Mouse (Mus musculus) liver, embryonic 13.5 days (tissue): Measurements from ENCODE around the gene Chrd. TPM values are rescaled to one million over a fixed set of nuclear protein-coding genes. Genes with fewer than 3 reads are reported as not detected.

ENCODE experiments used
- ATAC-seq: fragments of 200-750 bp; cut with Nextera tagmentation; 2 replicates; pipeline ENCODE4 v1.8.0; 2017; ENCODE audit warnings: low read depth, mild to moderate bottlenecking, moderate number of reproducible peaks, moderate library complexity
- DNase-seq: peaks from one replicate; pipeline ENCODE4 v3.0.0; 2022
- H3K27ac ChIP-seq: fragments of 300-500 bp; sonication (generic); 2 replicates; pipeline ENCODE4 v1.5.1; 2015; ENCODE audit warnings: moderate library complexity, mild to moderate bottlenecking, inconsistent platforms
- H3K27me3 ChIP-seq: fragments of 300-500 bp; sonication (generic); 2 replicates; pipeline ENCODE4 v1.6.1; 2015; ENCODE audit warnings: mild to moderate bottlenecking, inconsistent platforms
- H3K36me3 ChIP-seq: fragments of 300-500 bp; sonication (generic); 2 replicates; pipeline ENCODE4 v1.6.1; 2015; ENCODE audit warnings: mild to moderate bottlenecking, inconsistent platforms
- H3K4me1 ChIP-seq: fragments of 300-500 bp; sonication (generic); replicated peaks from 2 replicates; pipeline ENCODE4 v1.6.1; 2015; ENCODE audit warnings: inconsistent platforms
- H3K4me2 ChIP-seq: fragments of 300-500 bp; sonication (generic); 2 replicates; pipeline ENCODE4 v1.6.1; 2015; ENCODE audit warnings: inconsistent platforms, mild to moderate bottlenecking, moderate library complexity
- H3K4me3 ChIP-seq: fragments of 300-500 bp; sonication (generic); replicated peaks from 2 replicates; pipeline ENCODE4 v1.5.1; 2015; ENCODE audit warnings: mild to moderate bottlenecking, inconsistent platforms
- H3K9ac ChIP-seq: fragments of 300-500 bp; sonication (generic); 2 replicates; pipeline ENCODE4 v1.6.1; 2015; ENCODE audit warnings: mild to moderate bottlenecking, inconsistent platforms
- H3K9me3 ChIP-seq: fragments of 300-500 bp; sonication (generic); replicated peaks from 2 replicates; pipeline ENCODE4 v1.6.1; 2016; ENCODE audit warnings: inconsistent platforms
- WGBS: fragments of 180-500 bp; shearing (Covaris S2); methylation state at CpG from one replicate; pipeline ENCODE4 v1.1.7; 2015; ENCODE audit not compliant: insufficient replicate concordance; 5-methylcytosine and 5-hydroxymethylcytosine counted together
- polyA plus RNA-seq: library from polyadenylated mRNA; unstranded; fragments of >200 nt; fragmentation: Nextera tagmentation; extraction: Ambion mirVana; gene quantifications from 2 replicates; pipeline ENCODE4 v1.2.1, GENCODE M21; 2015

Chrd gene
- polyA plus RNA-seq, 1 experiment from 2014 or later: 0.31 TPM

GRCm38 (mm10) chr16:20712190-20712589, 20.7 kb upstream of the Chrd start:
- peak overlapping the region; percentile 90 for H3K9ac ChIP-seq
- H3K4me2 ChIP-seq: peak overlapping the region; percentile 98
- H3K4me3 ChIP-seq: 0 out of 2 replicates have a peak overlapping the region, but pooled peaks have one; percentile 83
- no peaks in the 10 kb centered on the region for H3K27me3 ChIP-seq
- peaks cover 98% of the 10 kb centered on the region for H3K4me1 ChIP-seq
- ATAC-seq: no peak
- peak overlapping the region; percentile 93; the same call in 1 of the 2 replicates for H3K27ac ChIP-seq
- 81% methylated on average over 9 of the region's 9 CpGs for WGBS
- no peak for DNase-seq
- no peaks in the 10 kb centered on the region for H3K9me3 ChIP-seq
- H3K36me3 ChIP-seq: peaks cover 56% of the 10 kb centered on the region

- Histone ChIP-seq H3K9ac (peak overlapping the region; percentile 90), H3K4me3 (peak overlapping the region; percentile 83), H3K27ac (peak overlapping the region; percentile 93), H3K36me3 (peaks cover 49% of the 10 kb centered on the region), H3K4me2 (peak overlapping the region; percentile 98), H3K27me3 (no peaks in the 10 kb centered on the region), H3K4me1 (peaks cover 93% of the 10 kb centered on the region), H3K9me3 (no peaks in the 10 kb centered on the region)
- 25% methylated on average over 7 of the region's 7 CpGs for WGBS
- ATAC-seq (peak; percentile 32), DNase-seq (peak; percentile 68)
Measured at GRCm38 (mm10) chr16:20712889-20713288, 20.0 kb upstream of the Chrd start.

- 53% methylated on average over 11 of the region's 11 CpGs for WGBS
- Histone ChIP-seq H3K36me3 (peaks cover 34% of the 10 kb centered on the region), H3K27ac (peak overlapping the region; percentile 93), H3K9ac (peak overlapping the region; percentile 90), H3K27me3 (no peaks in the 10 kb centered on the region), H3K4me1 (peaks cover 87% of the 10 kb centered on the region), H3K9me3 (no peaks in the 10 kb centered on the region), H3K4me3 (peak overlapping the region; percentile 83), H3K4me2 (peak overlapping the region; percentile 98)
- ATAC-seq: no peak
- no peak for DNase-seq
Measured at GRCm38 (mm10) chr16:20714307-20715080, 18.4 kb upstream of the Chrd start.

GRCm38 (mm10) chr16:20715161-20715560, 17.8 kb upstream of the Chrd start:
- Histone ChIP-seq H3K4me1 (peaks cover 84% of the 10 kb centered on the region), H3K9ac (peak overlapping the region; percentile 90), H3K4me2 (peak overlapping the region; percentile 98), H3K9me3 (no peaks in the 10 kb centered on the region), H3K27me3 (no peaks in the 10 kb centered on the region), H3K27ac (peak overlapping the region; percentile 93), H3K4me3 (peak overlapping the region; percentile 83), H3K36me3 (peaks cover 34% of the 10 kb centered on the region)
- DNase-seq (no peak), ATAC-seq (no peak)
- 57% methylated on average over 2 of the region's 2 CpGs for WGBS

- no peaks in the 10 kb centered on the region for H3K9me3 ChIP-seq
- no peaks in the 10 kb centered on the region for H3K27me3 ChIP-seq
- DNase-seq (no peak), ATAC-seq (no peak)
- peaks cover 34% of the 10 kb centered on the region for H3K36me3 ChIP-seq
- peak overlapping the region; percentile 90 for H3K9ac ChIP-seq
- H3K4me2 ChIP-seq: peak overlapping the region; percentile 98
- peak overlapping the region; percentile 93 for H3K27ac ChIP-seq
- WGBS: 4% methylated on average over 12 of the region's 12 CpGs
- H3K4me1 ChIP-seq: peaks cover 80% of the 10 kb centered on the region
- peak overlapping the region; percentile 83 for H3K4me3 ChIP-seq
Measured at GRCm38 (mm10) chr16:20715566-20715965, 17.4 kb upstream of the Chrd start.

GRCm38 (mm10) chr16:20715976-20716840, 16.7 kb upstream of the Chrd start:
- Histone ChIP-seq H3K4me1 (peaks cover 74% of the 10 kb centered on the region), H3K9ac (peak overlapping the region; percentile 90), H3K9me3 (no peaks in the 10 kb centered on the region), H3K36me3 (peaks cover 33% of the 10 kb centered on the region), H3K27me3 (no peaks in the 10 kb centered on the region), H3K4me2 (peak overlapping the region; percentile 98), H3K4me3 (peak overlapping the region; percentile 83), H3K27ac (peak overlapping the region; percentile 93)
- WGBS: under 1% methylated on average over 59 of the region's 68 CpGs
- ATAC-seq (peak; percentile 65), DNase-seq (peak; percentile 79)

- H3K36me3 ChIP-seq: peaks cover 33% of the 10 kb centered on the region
- no peaks in the 10 kb centered on the region for H3K27me3 ChIP-seq
- peak overlapping the region; percentile 98 for H3K4me2 ChIP-seq
- peak overlapping the region; percentile 83 for H3K4me3 ChIP-seq
- peaks cover 68% of the 10 kb centered on the region for H3K4me1 ChIP-seq
- peak; percentile 8 for ATAC-seq
- WGBS: 2% methylated on average over 8 of the region's 8 CpGs
- H3K9ac ChIP-seq: peak overlapping the region; percentile 90
- no peak for DNase-seq
- H3K27ac ChIP-seq: peak overlapping the region; percentile 93
- H3K9me3 ChIP-seq: no peaks in the 10 kb centered on the region
Measured at GRCm38 (mm10) chr16:20716841-20717180, 16.1 kb upstream of the Chrd start.

GRCm38 (mm10) chr16:20717181-20717977, 15.5 kb upstream of the Chrd start, which contains the start of the genes Polr2h and Clcn2:
Gene Polr2h (plus strand): TSS chr16:20717665.
Gene Clcn2 (minus strand): TSS chr16:20717746.
- peak within 1 kb of the TSS; percentile 90 for H3K9ac ChIP-seq
- under 1% methylated on average over 62 of the region's 62 CpGs for WGBS
- ATAC-seq (peak; percentile 85), DNase-seq (peak; percentile 97)
- no peaks in the 10 kb centered on the region for H3K9me3 ChIP-seq
- peaks cover 33% of the 10 kb centered on the region for H3K36me3 ChIP-seq
- peak within 1 kb of the TSS; percentile 98 for H3K4me2 ChIP-seq
- H3K4me1 ChIP-seq: peaks cover 62% of the 10 kb centered on the region
- no peaks in the 10 kb centered on the region for H3K27me3 ChIP-seq
- H3K4me3 ChIP-seq: peak within 1 kb of the TSS; percentile 83
- H3K27ac ChIP-seq: peak within 1 kb of the TSS; percentile 93

GRCm38 (mm10) chr16:20717978-20718670, 14.8 kb upstream of the Chrd start:
- Histone ChIP-seq H3K9ac (peak overlapping the region; percentile 76), H3K4me3 (peak overlapping the region; percentile 83), H3K27me3 (no peaks in the 10 kb centered on the region), H3K4me2 (peak overlapping the region; percentile 98), H3K4me1 (peaks cover 55% of the 10 kb centered on the region), H3K27ac (peak overlapping the region; percentile 93), H3K36me3 (peaks cover 32% of the 10 kb centered on the region), H3K9me3 (no peaks in the 10 kb centered on the region)
- ATAC-seq: peak; percentile 24
- no peak for DNase-seq
- WGBS: 3% methylated on average over 18 of the region's 18 CpGs

GRCm38 (mm10) chr16:20721808-20722207, 11.1 kb upstream of the Chrd start:
- ATAC-seq (no peak), DNase-seq (no peak)
- 79% methylated on average over 10 of the region's 10 CpGs for WGBS
- H3K36me3 ChIP-seq: peaks cover 32% of the 10 kb centered on the region
- no peak overlapping the region for H3K27ac ChIP-seq
- H3K9me3 ChIP-seq: no peaks in the 10 kb centered on the region
- no peaks in the 10 kb centered on the region for H3K27me3 ChIP-seq
- peaks cover 30% of the 10 kb centered on the region for H3K4me1 ChIP-seq
- no peak overlapping the region for H3K9ac ChIP-seq
- no peak overlapping the region for H3K4me3 ChIP-seq
- no peak overlapping the region for H3K4me2 ChIP-seq
